Mouse (Mus musculus) embryonic facial prominence, embryonic 11.5 days (tissue): ENCODE data around the gene Stim2. TPM values are rescaled to one million over a fixed set of nuclear protein-coding genes. Genes with fewer than 3 reads are reported as not detected.

ENCODE experiments used
- ATAC-seq: fragments of 200-750 bp; cut with Nextera tagmentation; replicated peaks from 2 replicates; pipeline ENCODE4 v1.8.0; 2017; ENCODE audit warnings: low read depth; ENCODE audit not compliant: insufficient number of reproducible peaks, low FRiP score, low TSS enrichment
- DNase-seq: peaks from one replicate; pipeline ENCODE4 v3.0.0-alpha.2; 2015; ENCODE audit warnings: low spot score
- H3K27ac ChIP-seq: fragments of 300-500 bp; sonication (generic); replicated peaks from 2 replicates; pipeline ENCODE4 v1.5.1; 2014; ENCODE audit warnings: mild to moderate bottlenecking, low read depth, low read length, control low read depth
- H3K27me3 ChIP-seq: fragments of 300-500 bp; sonication (generic); 2 replicates; pipeline ENCODE4 v1.6.1; 2014; ENCODE audit warnings: mild to moderate bottlenecking, low read length, moderate library complexity, mixed read lengths; ENCODE audit not compliant: control insufficient read depth, insufficient read depth
- H3K36me3 ChIP-seq: fragments of 300-500 bp; sonication (generic); replicated peaks from 2 replicates; pipeline ENCODE4 v1.6.1; 2014; ENCODE audit warnings: low read depth, mild to moderate bottlenecking, low read length, moderate library complexity, mixed read lengths; ENCODE audit not compliant: control insufficient read depth, insufficient read depth
- H3K4me1 ChIP-seq: fragments of 300-500 bp; sonication (generic); 2 replicates; pipeline ENCODE4 v1.6.1; 2014; ENCODE audit warnings: low read length, mixed read lengths; ENCODE audit not compliant: control insufficient read depth, insufficient read depth
- H3K4me2 ChIP-seq: fragments of 300-500 bp; sonication (generic); 2 replicates; pipeline ENCODE4 v1.6.1; 2014; ENCODE audit warnings: low read depth, mild to moderate bottlenecking, control low read depth, low read length, moderate library complexity
- H3K4me3 ChIP-seq: fragments of 300-500 bp; sonication (generic); 2 replicates; pipeline ENCODE4 v1.5.1; 2014; ENCODE audit warnings: low read depth, low read length, control low read depth
- H3K9ac ChIP-seq: fragments of 300-500 bp; sonication (generic); replicated peaks from 2 replicates; pipeline ENCODE4 v1.6.1; 2014; ENCODE audit warnings: mild to moderate bottlenecking, control low read depth, low read length
- H3K9me3 ChIP-seq: fragments of 300-500 bp; sonication (generic); replicated peaks from 2 replicates; pipeline ENCODE4 v1.6.1; 2016; ENCODE audit warnings: mild to moderate bottlenecking, low read length, inconsistent platforms, mixed read lengths; ENCODE audit not compliant: control insufficient read depth
- WGBS: fragments of 180-500 bp; shearing (Covaris S2); extraction: QIAGEN DNeasy Blood & Tissue Kit; methylation state at CpG from one replicate; pipeline ENCODE4 v1.1.7; 2014; 5-methylcytosine and 5-hydroxymethylcytosine counted together
- polyA plus RNA-seq: library from polyadenylated mRNA; unstranded; fragments of >200 nt; fragmentation: Nextera tagmentation; extraction: Ambion mirVana; gene quantifications from 2 replicates; pipeline ENCODE4 v1.2.1, GENCODE M21; 2014

Stim2 gene
- polyA plus RNA-seq, 1 experiment from 2014 or later, result 18.6 TPM

DNA sequence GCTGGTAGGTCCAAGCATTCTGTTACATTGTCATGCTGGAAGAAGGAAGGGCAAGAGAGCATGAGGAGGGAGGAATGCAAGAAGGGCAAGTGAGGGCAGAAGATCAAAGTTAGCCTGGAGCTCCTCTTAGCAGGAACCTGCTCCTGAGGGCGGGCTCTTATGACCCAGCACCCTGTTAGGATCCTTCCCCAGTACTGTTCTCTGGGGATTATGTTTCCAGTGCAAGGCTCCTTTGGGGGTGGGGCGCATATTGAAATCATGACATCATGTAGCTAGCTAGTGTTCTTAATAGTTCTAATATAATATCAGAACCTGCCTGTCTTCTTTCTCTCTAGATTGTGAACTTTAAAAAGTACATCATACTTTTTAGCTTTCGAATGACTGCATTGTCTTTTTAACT, 52.8 kb downstream of the Stim2 start:
- no peak overlapping the region for H3K4me2 ChIP-seq
- WGBS, result 83% methylated on average over 3 of the region's 3 CpGs

GRCm38 (mm10) chr5:54052205-54052604, 53.9 kb downstream of the Stim2 start:
- Histone ChIP-seq H3K27me3 (no peaks in the 10 kb centered on the region), H3K9me3 (no peaks in the 10 kb centered on the region), H3K9ac (no peak overlapping the region), H3K4me3 (no peak overlapping the region), H3K27ac (no peak overlapping the region), H3K4me1 (no peaks in the 10 kb centered on the region), H3K36me3 (no peaks in the 10 kb centered on the region), H3K4me2 (no peak overlapping the region)
- WGBS, result 88% methylated on average over 6 of the region's 6 CpGs
- ATAC-seq (no peak), DNase-seq (no peak)

More for the DNA sequence above, 52.8 kb downstream of the Stim2 start:
- no peaks in the 10 kb centered on the region for H3K9me3 ChIP-seq
- H3K36me3 ChIP-seq, result no peaks in the 10 kb centered on the region
- DNase-seq (no peak), ATAC-seq (no peak)
- no peak overlapping the region for H3K4me3 ChIP-seq
- H3K9ac ChIP-seq, result no peak overlapping the region
- H3K4me1 ChIP-seq, result no peaks in the 10 kb centered on the region
- no peaks in the 10 kb centered on the region for H3K27me3 ChIP-seq
- no peak overlapping the region for H3K27ac ChIP-seq

GRCm38 (mm10) chr5:54053673-54054366, 55.5 kb downstream of the Stim2 start:
- Histone ChIP-seq H3K36me3 (no peaks in the 10 kb centered on the region), H3K4me2 (no peak overlapping the region), H3K4me3 (no peak overlapping the region), H3K4me1 (no peaks in the 10 kb centered on the region), H3K9me3 (no peaks in the 10 kb centered on the region), H3K27ac (no peak overlapping the region), H3K27me3 (no peaks in the 10 kb centered on the region), H3K9ac (no peak overlapping the region)
- 90% methylated on average over 7 of the region's 7 CpGs for WGBS
- DNase-seq (no peak), ATAC-seq (no peak)

GRCm38 (mm10) chr5:54056266-54056665, 58.0 kb downstream of the Stim2 start:
- Histone ChIP-seq H3K4me1 (no peaks in the 10 kb centered on the region), H3K9ac (no peak overlapping the region), H3K4me3 (no peak overlapping the region), H3K27me3 (no peaks in the 10 kb centered on the region), H3K9me3 (no peaks in the 10 kb centered on the region), H3K4me2 (no peak overlapping the region), H3K36me3 (no peaks in the 10 kb centered on the region; the same call in 1 of the 2 replicates), H3K27ac (no peak overlapping the region)
- DNase-seq, result no peak
- ATAC-seq, result no peak
- 89% methylated on average over 6 of the region's 6 CpGs for WGBS

DNA sequence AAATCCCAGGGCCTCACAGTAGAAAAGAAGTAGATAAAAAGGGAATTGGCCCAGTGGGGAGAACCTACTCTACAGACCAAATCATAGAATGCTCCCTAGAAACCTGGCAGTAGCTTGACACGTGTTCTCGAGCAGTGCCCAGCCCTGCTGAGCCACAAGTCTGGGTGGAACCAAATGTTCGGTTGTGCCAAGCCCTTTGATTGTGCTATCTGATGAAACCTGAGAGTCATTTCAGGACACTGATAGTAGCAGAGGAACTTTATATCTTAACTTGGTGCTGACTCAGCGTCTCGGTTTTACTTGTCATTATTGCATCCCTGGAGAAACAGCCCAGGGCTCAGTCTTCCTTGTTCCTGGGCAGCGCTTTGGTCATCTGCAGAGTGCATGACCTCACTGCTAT, 61.7 kb downstream of the Stim2 start:
- H3K27me3 ChIP-seq, result no peaks in the 10 kb centered on the region
- no peak overlapping the region for H3K9ac ChIP-seq
- H3K4me2 ChIP-seq, result no peak overlapping the region
- 91% methylated on average over 6 of the region's 6 CpGs for WGBS
- no peaks in the 10 kb centered on the region for H3K9me3 ChIP-seq
- DNase-seq (no peak), ATAC-seq (no peak)
- H3K4me1 ChIP-seq, result no peaks in the 10 kb centered on the region
- H3K36me3 ChIP-seq, result no peaks in the 10 kb centered on the region; the same call in 1 of the 2 replicates
- no peak overlapping the region for H3K27ac ChIP-seq
- H3K4me3 ChIP-seq, result no peak overlapping the region

GRCm38 (mm10) chr5:54062079-54062478, 63.8 kb downstream of the Stim2 start:
- Histone ChIP-seq H3K4me3 (no peak overlapping the region), H3K9ac (no peak overlapping the region), H3K27ac (no peak overlapping the region), H3K4me2 (no peak overlapping the region), H3K27me3 (no peaks in the 10 kb centered on the region), H3K4me1 (no peaks in the 10 kb centered on the region), H3K9me3 (no peaks in the 10 kb centered on the region), H3K36me3 (no peaks in the 10 kb centered on the region; the same call in 1 of the 2 replicates)
- ATAC-seq (no peak), DNase-seq (no peak)
- 93% methylated on average over 7 of the region's 7 CpGs for WGBS

DNA sequence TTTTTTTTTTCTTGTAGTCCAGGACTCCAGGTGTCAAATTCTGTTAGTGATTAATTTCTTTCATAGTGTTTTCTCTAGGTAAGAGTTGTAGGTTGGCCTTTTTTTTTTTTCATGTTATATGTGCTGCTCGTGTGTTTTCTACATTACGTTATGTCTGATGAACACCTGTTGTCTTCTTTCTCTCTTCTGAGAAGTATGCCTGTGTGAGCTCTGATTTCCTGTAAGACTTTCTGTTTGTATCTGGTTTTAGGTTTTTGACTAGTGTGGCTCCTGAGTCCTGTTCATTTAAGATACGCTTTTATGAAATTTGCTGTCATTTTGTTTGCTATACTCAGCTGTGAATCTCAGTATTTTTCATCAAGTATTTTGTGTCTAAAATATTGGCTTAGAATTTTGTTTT, 69.3 kb downstream of the Stim2 start:
- H3K9ac ChIP-seq, result no peak overlapping the region
- WGBS, result 90% methylated on average over 3 of the region's 3 CpGs
- no peak overlapping the region for H3K4me2 ChIP-seq
- no peaks in the 10 kb centered on the region for H3K27me3 ChIP-seq
- no peaks in the 10 kb centered on the region for H3K36me3 ChIP-seq
- ATAC-seq (no peak), DNase-seq (no peak)
- H3K4me3 ChIP-seq, result no peak overlapping the region
- H3K9me3 ChIP-seq, result no peaks in the 10 kb centered on the region
- H3K4me1 ChIP-seq, result no peaks in the 10 kb centered on the region
- no peak overlapping the region for H3K27ac ChIP-seq

GRCm38 (mm10) chr5:54070549-54070948, 72.2 kb downstream of the Stim2 start:
- WGBS, result 90% methylated on average over 2 of the region's 2 CpGs
- Histone ChIP-seq H3K27ac (no peak overlapping the region), H3K4me2 (no peak overlapping the region), H3K4me1 (no peaks in the 10 kb centered on the region), H3K4me3 (no peak overlapping the region), H3K9ac (no peak overlapping the region), H3K27me3 (no peaks in the 10 kb centered on the region), H3K9me3 (no peaks in the 10 kb centered on the region), H3K36me3 (no peaks in the 10 kb centered on the region)
- DNase-seq (no peak), ATAC-seq (no peak)
